Mouse (Mus musculus) lung, postnatal 0 days (tissue): ENCODE data around the gene Adam12.

ENCODE experiments used
- CTCF ChIP-seq: IDR thresholded peaks from 2 replicates; pipeline ENCODE4 v1.5.1; 2016; ENCODE audit warnings: antibody characterized with exemption, mild to moderate bottlenecking
- EP300 ChIP-seq: IDR thresholded peaks from 2 replicates; pipeline ENCODE4 v1.6.1; 2016; ENCODE audit warnings: antibody characterized with exemption, mild to moderate bottlenecking, control low read depth

GRCm38 (mm10) chr7:134090764-134091163 is 141.2 kb downstream of the Adam12 start:
- TF ChIP-seq CTCF (no peak), EP300 (no peak)
